Mouse (Mus musculus) forebrain, embryonic 10.5 days (tissue): Measurements from ENCODE around the gene Gm49395. TPM values are rescaled to one million over a fixed set of nuclear protein-coding genes. Genes with fewer than 3 reads are reported as not detected.

Source experiments
- DNase-seq: peaks from one replicate; pipeline ENCODE4 v3.0.0-alpha.2; 2017; ENCODE audit warnings: low spot score; ENCODE audit errors: extremely low spot score
- H3K27ac ChIP-seq: fragments of 300-500 bp; sonication (generic); 2 replicates; pipeline ENCODE4 v1.5.1; 2016; ENCODE audit warnings: mild to moderate bottlenecking
- H3K27me3 ChIP-seq: fragments of 300-500 bp; sonication (generic); 2 replicates; pipeline ENCODE4 v1.6.1; 2016; ENCODE audit warnings: mild to moderate bottlenecking; ENCODE audit not compliant: poor library complexity, severe bottlenecking
- H3K36me3 ChIP-seq: fragments of 300-500 bp; sonication (generic); replicated peaks from 2 replicates; pipeline ENCODE4 v1.6.1; 2016; ENCODE audit warnings: mild to moderate bottlenecking, moderate library complexity
- H3K4me1 ChIP-seq: fragments of 300-500 bp; sonication (generic); 2 replicates; pipeline ENCODE4 v1.6.1; 2016
- H3K4me3 ChIP-seq: fragments of 300-500 bp; sonication (generic); 2 replicates; pipeline ENCODE4 v1.5.1; 2016; ENCODE audit warnings: mild to moderate bottlenecking, moderate library complexity
- H3K9me3 ChIP-seq: fragments of 300-500 bp; sonication (generic); 2 replicates; pipeline ENCODE4 v1.6.1; 2016; ENCODE audit warnings: mild to moderate bottlenecking, moderate library complexity
- WGBS: fragments of 180-500 bp; shearing (Covaris S2); methylation state at CpG from one replicate; pipeline ENCODE4 v1.1.7; 2016; 5-methylcytosine and 5-hydroxymethylcytosine counted together
- polyA plus RNA-seq: library from polyadenylated mRNA; unstranded; fragments of >200 nt; fragmentation: Nextera tagmentation; extraction: Ambion mirVana; gene quantifications from 2 replicates; pipeline ENCODE4 v1.2.1, GENCODE M21; 2016

Gene Gm49395
- polyA plus RNA-seq, 1 experiment from 2014 or later: 1.7 TPM

DNA sequence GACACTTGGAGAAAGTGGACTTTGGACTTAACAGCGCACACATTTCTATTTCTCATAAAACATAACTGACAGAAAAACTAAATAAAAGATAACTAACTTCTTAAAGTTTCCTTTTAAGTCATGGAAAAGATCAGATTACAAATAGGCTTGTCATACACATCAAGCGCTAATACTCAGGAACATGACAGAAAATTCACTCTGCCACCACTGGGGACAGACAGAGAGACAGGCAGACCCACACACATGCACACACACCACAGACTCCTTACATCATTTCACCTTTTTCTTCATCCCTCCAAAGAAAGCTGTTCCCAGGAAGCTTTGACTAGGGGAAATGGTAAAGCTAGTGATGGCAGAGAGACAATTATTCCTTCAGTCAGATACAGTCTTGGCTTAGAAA, 6.3 kb downstream of the Gm49395 start:
- H3K4me3 ChIP-seq: no peak overlapping the region
- H3K4me1 ChIP-seq: peaks cover 8% of the 10 kb centered on the region
- no peak for DNase-seq
- no peak overlapping the region for H3K27ac ChIP-seq
- H3K36me3 ChIP-seq: no peaks in the 10 kb centered on the region
- peaks cover 18% of the 10 kb centered on the region for H3K27me3 ChIP-seq
- WGBS: 92% methylated on average over 2 of the region's 2 CpGs
- no peaks in the 10 kb centered on the region for H3K9me3 ChIP-seq

- 74% methylated on average over 3 of the region's 3 CpGs for WGBS
- H3K4me3 ChIP-seq: no peak overlapping the region
- DNase-seq: no peak
These were observed 10.2 kb downstream of the Gm49395 start for GRCm38 (mm10) chr13:115091511-115091910.

GRCm38 (mm10) chr13:115090977-115091445, 10.7 kb downstream of the Gm49395 start:
- Histone ChIP-seq H3K36me3 (peaks cover 33% of the 10 kb centered on the region), H3K27me3 (no peaks in the 10 kb centered on the region), H3K27ac (peak overlapping the region; percentile 94), H3K4me1 (peaks cover 28% of the 10 kb centered on the region), H3K4me3 (peak overlapping the region; percentile 76), H3K9me3 (peaks cover 18% of the 10 kb centered on the region)
- WGBS: 57% methylated on average over 9 of the region's 9 CpGs
- no peak for DNase-seq

More at GRCm38 (mm10) chr13:115091511-115091910, 10.2 kb downstream of the Gm49395 start:
- Histone ChIP-seq H3K27ac (no peak overlapping the region), H3K27me3 (no peaks in the 10 kb centered on the region), H3K4me1 (peaks cover 28% of the 10 kb centered on the region), H3K9me3 (peaks cover 18% of the 10 kb centered on the region), H3K36me3 (peaks cover 28% of the 10 kb centered on the region)

GRCm38 (mm10) chr13:115090069-115090976, 11.4 kb downstream of the Gm49395 start, which contains the start of gene Pelo:
Gene Pelo, minus strand, starts transcription at chr13:115090186.
- Histone ChIP-seq H3K36me3 (peaks cover 39% of the 10 kb centered on the region), H3K27me3 (no peaks in the 10 kb centered on the region)
- under 1% methylated on average over 60 of the region's 60 CpGs for WGBS

GRCm38 (mm10) chr13:115089395-115090025, 12.2 kb downstream of the Gm49395 start:
- H3K27ac ChIP-seq: peak overlapping the region; percentile 94

More at GRCm38 (mm10) chr13:115090069-115090976, 11.4 kb downstream of the Gm49395 start, which contains the start of gene Pelo:
- Histone ChIP-seq H3K9me3 (peaks cover 18% of the 10 kb centered on the region), H3K4me3 (peak within 1 kb of the TSS; percentile 76), H3K4me1 (peaks cover 28% of the 10 kb centered on the region), H3K27ac (peak within 1 kb of the TSS; percentile 94)
- peak; percentile 87 for DNase-seq

DNA sequence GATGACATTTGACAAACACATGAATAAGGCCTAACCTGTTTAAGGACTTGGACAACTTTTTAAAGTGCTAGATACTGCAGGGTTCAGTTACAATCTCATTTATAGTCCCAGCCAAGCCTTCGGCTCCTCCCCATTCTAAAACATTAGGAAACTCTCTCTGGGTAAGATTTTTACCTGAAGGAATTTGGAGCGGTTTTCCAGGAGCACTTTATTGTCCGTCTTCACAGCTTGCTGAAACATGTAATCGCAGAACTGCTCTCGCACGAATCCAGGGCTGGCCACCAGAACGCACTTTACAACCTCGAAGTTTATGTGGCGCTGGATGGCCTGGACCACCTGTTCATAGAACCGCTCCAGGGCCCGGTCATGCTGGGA, 12.7 kb downstream of the Gm49395 start:
- 69% methylated on average over 11 of the region's 11 CpGs for WGBS
- Histone ChIP-seq H3K27ac (peak overlapping the region; percentile 94), H3K4me3 (peak overlapping the region; percentile 76), H3K9me3 (peaks cover 18% of the 10 kb centered on the region), H3K36me3 (peaks cover 44% of the 10 kb centered on the region), H3K27me3 (no peaks in the 10 kb centered on the region), H3K4me1 (peaks cover 28% of the 10 kb centered on the region)
- DNase-seq: no peak

More at GRCm38 (mm10) chr13:115089395-115090025, 12.2 kb downstream of the Gm49395 start:
- Histone ChIP-seq H3K4me3 (peak overlapping the region; percentile 76), H3K27me3 (no peaks in the 10 kb centered on the region), H3K9me3 (peaks cover 18% of the 10 kb centered on the region), H3K36me3 (peaks cover 44% of the 10 kb centered on the region), H3K4me1 (peaks cover 28% of the 10 kb centered on the region)
- DNase-seq: peak; percentile 32
- WGBS: 12% methylated on average over 35 of the region's 35 CpGs

DNA sequence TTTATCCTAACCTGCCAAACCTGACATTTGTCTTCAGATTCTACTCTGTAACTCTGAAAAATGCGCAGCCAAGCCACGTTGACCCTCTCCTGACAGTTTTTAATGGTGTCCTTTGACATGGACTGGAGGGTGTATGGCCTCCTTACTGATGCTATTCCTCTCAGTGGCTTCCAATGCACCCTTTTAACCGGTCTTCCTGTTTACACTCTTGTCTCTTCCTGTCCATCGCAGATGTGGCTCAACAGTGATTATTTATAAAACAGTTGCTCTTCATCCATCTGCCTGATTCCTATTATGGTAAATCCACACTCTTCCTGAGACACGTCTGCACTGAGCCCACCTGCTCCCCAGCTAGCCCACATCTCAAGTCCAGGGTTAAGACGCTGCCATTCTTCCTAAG, 15.7 kb downstream of the Gm49395 start:
- H3K4me1 ChIP-seq: peaks cover 26% of the 10 kb centered on the region
- no peak for DNase-seq
- 89% methylated on average over 6 of the region's 6 CpGs for WGBS
- peaks cover 44% of the 10 kb centered on the region for H3K36me3 ChIP-seq
- no peaks in the 10 kb centered on the region for H3K27me3 ChIP-seq
- no peak overlapping the region for H3K4me3 ChIP-seq
- H3K27ac ChIP-seq: no peak overlapping the region
- peaks cover 18% of the 10 kb centered on the region for H3K9me3 ChIP-seq

- WGBS: 95% methylated on average over 7 of the region's 7 CpGs
- Histone ChIP-seq H3K27me3 (no peaks in the 10 kb centered on the region), H3K4me1 (no peaks in the 10 kb centered on the region)
These were observed 19.4 kb downstream of the Gm49395 start for GRCm38 (mm10) chr13:115082339-115082738.

DNA sequence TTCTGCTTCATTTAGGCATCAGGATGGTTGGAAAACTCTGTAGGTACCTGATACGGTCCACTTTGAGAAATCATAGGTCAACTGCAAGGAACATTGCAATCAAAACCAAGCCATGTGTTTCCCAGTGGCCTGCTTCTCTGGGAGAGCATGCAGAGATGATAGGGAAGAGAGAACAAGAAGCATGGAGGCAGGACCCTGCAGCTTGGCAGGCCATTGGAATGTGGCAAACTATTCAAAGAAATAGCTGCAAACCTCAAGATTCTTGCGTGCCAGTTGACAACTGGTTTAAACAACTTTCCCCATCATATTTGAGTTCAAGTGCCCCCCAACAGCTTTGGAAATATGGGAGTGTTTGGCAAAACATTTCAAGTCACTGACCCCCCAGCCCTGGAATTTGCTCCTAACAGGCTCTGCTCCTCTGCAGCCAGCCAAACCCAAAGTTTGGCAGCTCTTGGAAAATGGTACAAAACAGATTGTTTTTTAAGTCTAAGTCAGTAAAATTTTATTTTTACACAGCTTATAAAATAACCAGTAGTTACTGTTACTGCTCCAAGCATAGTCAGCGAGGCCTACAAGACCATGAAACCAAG, 21.6 kb downstream of the Gm49395 start:
- Histone ChIP-seq H3K4me1 (no peaks in the 10 kb centered on the region), H3K27me3 (no peaks in the 10 kb centered on the region)
- 94% methylated on average over 3 of the region's 3 CpGs for WGBS

More at GRCm38 (mm10) chr13:115082339-115082738, 19.4 kb downstream of the Gm49395 start:
- H3K9me3 ChIP-seq: peaks cover 5% of the 10 kb centered on the region; the same call in 1 of the 2 replicates
- H3K36me3 ChIP-seq: peaks cover 25% of the 10 kb centered on the region
- H3K27ac ChIP-seq: no peak overlapping the region
- no peak overlapping the region for H3K4me3 ChIP-seq
- no peak for DNase-seq

GRCm38 (mm10) chr13:115078997-115079685, 22.6 kb downstream of the Gm49395 start:
- Histone ChIP-seq H3K9me3 (no peaks in the 10 kb centered on the region), H3K27ac (no peak overlapping the region), H3K27me3 (no peaks in the 10 kb centered on the region), H3K4me3 (no peak overlapping the region), H3K36me3 (no peaks in the 10 kb centered on the region), H3K4me1 (no peaks in the 10 kb centered on the region)
- no peak for DNase-seq
- WGBS: 91% methylated on average over 6 of the region's 6 CpGs

More for the DNA sequence above, 21.6 kb downstream of the Gm49395 start:
- no peak overlapping the region for H3K4me3 ChIP-seq
- peaks cover 4% of the 10 kb centered on the region for H3K36me3 ChIP-seq
- H3K9me3 ChIP-seq: no peaks in the 10 kb centered on the region
- DNase-seq: no peak
- H3K27ac ChIP-seq: no peak overlapping the region

GRCm38 (mm10) chr13:115077346-115078134, 24.2 kb downstream of the Gm49395 start:
- Histone ChIP-seq H3K4me3 (no peak overlapping the region), H3K36me3 (no peaks in the 10 kb centered on the region), H3K9me3 (no peaks in the 10 kb centered on the region), H3K27me3 (no peaks in the 10 kb centered on the region), H3K4me1 (no peaks in the 10 kb centered on the region), H3K27ac (no peak overlapping the region)
- no peak for DNase-seq
- WGBS: 89% methylated on average over 9 of the region's 9 CpGs
